Mouse (Mus musculus) megakaryocyte, embryonic 14.5 days (primary cell): Measurements from ENCODE around the gene H2afx.

Experiments
- FLI1 ChIP-seq: IDR thresholded peaks from 2 replicates; pipeline ENCODE4 v1.6.1; 2012; ENCODE audit warnings: low read length, inconsistent platforms, mixed read lengths
- GATA1 ChIP-seq: IDR thresholded peaks from 3 replicates; pipeline ENCODE4 v1.6.1; 2012; ENCODE audit warnings: mixed read lengths, low read length, inconsistent platforms, borderline replicate concordance

GRCm38 (mm10) chr9:44341487-44341886 lies 7.0 kb downstream of the H2afx start:
- TF ChIP-seq FLI1 (no peak), GATA1 (no peak)
